Mouse (Mus musculus) c-Kit-positive CD71-positive TER-119-positive erythroid progenitor cells, embryonic 14.5 days (primary cell): ENCODE data around the gene Rhebl1.
"Not testable (repeated sequence)": the region's sequence is repeated elsewhere in the genome, so short reads cannot be mapped to it uniquely, and the experiment has no call there.

Source experiments
- DNase-seq: peaks from one replicate; pipeline ENCODE4 v3.0.0-alpha.2; 2013; ENCODE audit warnings: low spot score

The Rhebl1 gene

GRCm38 (mm10) chr15:98893940-98894745 lies at the start of gene Rhebl1:
TSS of gene Rhebl1 (minus strand) at chr15:98894540.
- DNase-seq: no peak

GRCm38 (mm10) chr15:98943133-98943532 lies 48.8 kb upstream of the Rhebl1 start:
- no peak for DNase-seq

GRCm38 (mm10) chr15:98942081-98942480 lies 47.7 kb upstream of the Rhebl1 start:
- no peak for DNase-seq

- DNase-seq: no peak
Measured at GRCm38 (mm10) chr15:98941539-98941938, 47.2 kb upstream of the Rhebl1 start.

- DNase-seq: no peak
Measured at GRCm38 (mm10) chr15:98940816-98941215, 46.5 kb upstream of the Rhebl1 start.

GRCm38 (mm10) chr15:98934217-98934839 lies 40.0 kb upstream of the Rhebl1 start, which contains the start of gene Tuba1b:
TSS of gene Tuba1b (minus strand) at chr15:98934565.
- DNase-seq: peak; percentile 85

GRCm38 (mm10) chr15:98933833-98934216 lies 39.5 kb upstream of the Rhebl1 start:
- DNase-seq: peak; percentile 98

GRCm38 (mm10) chr15:98933004-98933671 lies 38.8 kb upstream of the Rhebl1 start:
- DNase-seq: not testable (repeated sequence)

GRCm38 (mm10) chr15:98930998-98931397 lies 36.7 kb upstream of the Rhebl1 start:
- DNase-seq: no peak

- DNase-seq: no peak
Measured at GRCm38 (mm10) chr15:98930017-98930734, 35.8 kb upstream of the Rhebl1 start.

GRCm38 (mm10) chr15:98928598-98929240 lies 34.4 kb upstream of the Rhebl1 start:
- peak; percentile 40 for DNase-seq

- DNase-seq: no peak
Measured at GRCm38 (mm10) chr15:98927566-98927965, 33.2 kb upstream of the Rhebl1 start.

- DNase-seq: no peak
Measured at GRCm38 (mm10) chr15:98924682-98925081, 30.3 kb upstream of the Rhebl1 start.

GRCm38 (mm10) chr15:98923031-98923537 lies 28.7 kb upstream of the Rhebl1 start:
- DNase-seq: no peak

GRCm38 (mm10) chr15:98922581-98922980 lies 28.2 kb upstream of the Rhebl1 start:
- DNase-seq: no peak

GRCm38 (mm10) chr15:98921510-98921909 lies 27.2 kb upstream of the Rhebl1 start:
- DNase-seq: no peak

- not testable (repeated sequence) for DNase-seq
Measured at GRCm38 (mm10) chr15:98918499-98918895, 24.2 kb upstream of the Rhebl1 start.

- peak; percentile 97 for DNase-seq
Measured at GRCm38 (mm10) chr15:98917538-98918498, 23.5 kb upstream of the Rhebl1 start, which contains the start of gene Lmbr1l. TSS of gene Lmbr1l (minus strand) at chr15:98918231.

GRCm38 (mm10) chr15:98917091-98917490 lies 22.8 kb upstream of the Rhebl1 start:
- DNase-seq: no peak

GRCm38 (mm10) chr15:98916016-98916415 lies 21.7 kb upstream of the Rhebl1 start:
- DNase-seq: no peak
